Mouse (Mus musculus): ENCODE results near the gene Mybl2. TPM values are rescaled to one million over a fixed set of nuclear protein-coding genes. Genes with fewer than 3 reads are reported as not detected.
"Not testable (repeated sequence)": the region's sequence is repeated elsewhere in the genome, so short reads cannot be mapped to it uniquely, and the experiment has no call there.

The Mybl2 gene
- polyA plus RNA-seq, 1 experiment from 2014 or later: 47.5 TPM

DNA sequence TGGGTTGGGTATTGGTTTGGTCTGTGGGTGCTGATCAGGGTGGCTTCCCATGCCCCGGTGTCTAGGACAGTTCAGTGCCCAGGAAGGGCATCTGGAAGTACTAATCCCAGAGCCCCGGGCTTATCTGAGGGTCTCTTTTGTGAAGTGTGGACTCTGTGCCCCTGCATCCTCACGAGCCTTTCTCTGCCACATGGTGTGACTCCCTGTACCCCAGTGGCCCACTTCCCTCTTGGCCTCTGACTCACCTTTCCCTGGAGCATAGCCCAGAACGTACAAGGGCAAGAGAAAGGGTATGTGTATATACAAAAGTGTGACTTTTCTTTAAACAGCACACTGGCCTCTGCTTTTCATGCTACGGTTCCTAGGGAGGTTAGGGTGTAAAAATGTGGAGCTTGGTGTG is 1.2 kb downstream of the Mybl2 start:
- no peak for DNase-seq (ENCODE audit: low spot score)

DNA sequence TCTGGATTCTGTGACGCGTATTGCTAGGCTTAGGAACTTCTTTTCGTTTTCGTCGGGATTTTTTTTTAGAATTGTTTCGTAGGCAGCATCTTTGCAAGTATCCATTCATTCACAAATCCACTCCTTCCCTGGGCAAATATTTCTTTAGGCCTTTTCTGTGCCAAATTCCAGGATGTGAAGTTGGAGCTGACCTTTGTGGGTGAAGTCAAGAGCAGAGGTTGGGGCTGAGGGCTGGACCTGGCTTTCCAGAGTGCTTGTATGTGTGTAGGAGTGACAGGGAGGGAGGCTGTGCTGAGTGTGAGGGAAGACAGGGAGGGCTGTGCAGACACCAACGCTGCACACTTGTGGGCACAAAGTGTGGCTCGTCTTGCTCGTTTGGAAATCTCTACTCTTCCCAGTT is 2.1 kb downstream of the Mybl2 start:
- peaks cover 32% of the 10 kb centered on the region for H3K4me1 ChIP-seq
- 93% methylated on average over 9 of the region's 9 CpGs for WGBS
- H3K36me3 ChIP-seq: peaks cover 21% of the 10 kb centered on the region
- H3K27me3 ChIP-seq (ENCODE audit: low read depth, poor library complexity, severe bottlenecking): no peaks in the 10 kb centered on the region
- no peaks in the 10 kb centered on the region for H3K9me3 ChIP-seq (replicated peaks)
- H3K4me3 ChIP-seq: no peak overlapping the region
- H3K27ac ChIP-seq: no peak overlapping the region
- no peak for DNase-seq (ENCODE audit: low spot score)

More for the DNA sequence above, 1.2 kb downstream of the Mybl2 start:
- Histone ChIP-seq H3K4me1 (peaks cover 32% of the 10 kb centered on the region), H3K27ac (peak overlapping the region; percentile 90), H3K4me3 (peak overlapping the region; percentile 90), H3K27me3 (ENCODE audit: low read depth, poor library complexity, severe bottlenecking) (no peaks in the 10 kb centered on the region), H3K36me3 (peaks cover 12% of the 10 kb centered on the region), H3K9me3 (replicated peaks) (no peaks in the 10 kb centered on the region)
- WGBS: 46% methylated on average over 5 of the region's 5 CpGs

DNA sequence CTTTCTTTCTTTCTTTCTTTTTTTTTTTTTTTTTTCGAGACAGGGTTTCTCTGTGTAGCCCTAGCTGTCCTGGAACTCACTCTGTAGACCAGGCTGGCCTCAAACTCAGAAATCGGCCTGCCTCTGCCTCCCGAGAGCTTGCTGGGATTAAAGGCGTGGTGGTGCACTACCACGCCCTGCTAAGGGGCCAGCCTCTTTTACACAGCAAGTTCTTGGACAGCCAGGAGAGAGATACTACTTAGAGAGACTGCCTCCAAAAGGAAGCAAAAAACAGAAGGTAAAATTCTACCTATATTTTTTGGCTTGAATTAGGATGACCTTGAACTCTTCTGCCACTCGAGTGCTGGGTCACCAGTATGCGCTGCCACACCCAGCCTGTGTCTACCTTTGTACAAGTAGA is 4.5 kb downstream of the Mybl2 start:
- H3K27ac ChIP-seq: not testable (repeated sequence)

DNA sequence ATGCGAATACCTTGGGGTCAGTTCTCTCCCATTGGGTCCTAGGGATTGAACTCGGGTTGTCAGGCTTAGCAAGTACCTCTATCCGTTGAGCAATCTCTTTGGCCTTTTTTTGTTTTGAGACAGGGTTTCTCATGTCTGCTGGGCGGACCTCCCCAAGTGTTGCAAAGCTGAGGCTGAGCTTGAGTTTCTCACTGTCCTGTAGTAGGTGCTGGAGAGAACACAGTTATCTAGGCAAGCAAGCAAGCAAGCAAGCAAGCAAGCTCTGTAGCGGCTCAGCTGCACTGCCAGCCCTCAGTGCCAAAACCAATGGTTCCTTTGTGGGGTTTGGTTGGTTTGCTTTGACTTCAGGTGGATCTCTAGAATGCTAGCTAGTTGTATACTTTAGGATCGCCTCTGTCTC is 6.1 kb downstream of the Mybl2 start:
- Histone ChIP-seq H3K27ac (no peak overlapping the region), H3K27me3 (ENCODE audit: low read depth, poor library complexity, severe bottlenecking) (no peaks in the 10 kb centered on the region), H3K9me3 (replicated peaks) (no peaks in the 10 kb centered on the region), H3K36me3 (peaks cover 60% of the 10 kb centered on the region), H3K4me3 (no peak overlapping the region), H3K4me1 (peaks cover 8% of the 10 kb centered on the region)
- DNase-seq (ENCODE audit: low spot score): no peak
- 84% methylated on average over 6 of the region's 6 CpGs for WGBS

More for the DNA sequence above, 4.5 kb downstream of the Mybl2 start:
- H3K4me1 ChIP-seq: peaks cover 23% of the 10 kb centered on the region
- DNase-seq (ENCODE audit: low spot score); H3K4me3 ChIP-seq; H3K9me3 ChIP-seq (replicated peaks); H3K27me3 ChIP-seq (ENCODE audit: low read depth, poor library complexity, severe bottlenecking): not testable (repeated sequence)
- H3K36me3 ChIP-seq: peaks cover 44% of the 10 kb centered on the region
- 91% methylated on average over 7 of the region's 7 CpGs for WGBS

DNA sequence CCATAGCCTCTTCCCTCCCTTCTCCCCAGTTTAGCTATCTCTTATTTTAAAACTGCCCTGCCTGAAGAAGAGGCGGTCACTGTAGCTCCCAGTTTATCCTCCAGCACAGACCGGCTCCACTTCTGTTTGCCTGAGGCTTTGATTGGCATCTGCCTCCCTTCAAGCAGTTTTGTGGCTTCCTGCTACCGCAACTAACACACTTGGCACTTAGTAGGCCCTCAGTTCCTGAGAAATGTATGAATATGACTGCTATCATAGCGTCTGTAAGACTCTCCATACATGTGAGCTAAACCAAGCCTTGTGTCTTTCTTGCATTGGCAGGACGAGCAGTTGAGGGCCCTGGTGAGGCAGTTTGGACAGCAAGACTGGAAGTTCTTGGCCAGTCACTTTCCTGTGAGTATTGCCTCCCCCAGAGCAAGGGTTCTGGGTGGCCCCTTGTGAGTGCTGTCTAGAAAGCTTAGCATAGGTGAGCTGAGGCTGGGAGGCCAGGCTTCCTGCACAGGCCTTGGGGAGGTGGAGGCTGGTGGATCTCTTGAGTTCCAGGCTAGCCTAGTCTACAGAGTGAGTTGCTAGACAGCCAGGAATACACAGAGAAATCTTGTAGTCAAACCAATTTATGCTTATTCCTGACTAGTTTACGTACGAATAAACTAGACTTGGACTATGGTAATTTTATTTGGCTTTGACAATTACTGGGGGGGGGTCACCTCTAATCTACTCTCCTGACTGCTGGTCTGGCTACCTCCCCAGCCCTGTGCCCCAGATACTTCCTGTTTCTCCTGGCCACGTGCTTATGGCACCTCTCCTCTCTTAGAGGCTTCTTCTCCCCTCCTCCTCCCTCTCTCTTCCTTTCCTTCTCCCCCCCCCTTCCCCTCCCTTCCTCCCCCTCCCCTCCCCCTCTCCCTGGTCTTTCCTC is 7.0 kb downstream of the Mybl2 start:
- no peaks in the 10 kb centered on the region for H3K9me3 ChIP-seq (replicated peaks)
- no peak overlapping the region for H3K4me3 ChIP-seq
- DNase-seq (ENCODE audit: low spot score): no peak
- H3K36me3 ChIP-seq: peaks cover 69% of the 10 kb centered on the region
- H3K4me1 ChIP-seq: no peaks in the 10 kb centered on the region
- H3K27ac ChIP-seq: no peak overlapping the region
- no peaks in the 10 kb centered on the region for H3K27me3 ChIP-seq (ENCODE audit: low read depth, poor library complexity, severe bottlenecking)
- WGBS: 86% methylated on average over 8 of the region's 8 CpGs

DNA sequence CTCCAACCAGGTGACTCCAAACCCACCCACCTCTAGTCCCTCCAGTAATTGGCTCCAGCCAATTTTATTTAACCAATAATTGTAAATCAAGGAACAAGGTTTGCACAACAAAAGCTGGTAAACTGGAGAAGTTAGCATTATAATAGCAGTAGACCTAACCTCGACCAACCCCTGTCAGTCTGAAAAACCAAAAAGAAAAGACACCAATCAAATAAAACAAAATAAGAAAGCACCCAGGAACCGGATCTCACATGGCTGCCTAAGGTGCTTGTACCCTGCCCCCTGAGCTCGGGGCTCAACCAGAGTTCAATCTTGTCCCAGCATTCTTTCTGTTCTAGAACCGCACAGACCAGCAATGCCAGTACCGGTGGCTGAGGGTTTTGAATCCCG is 7.6 kb downstream of the Mybl2 start:
- no peaks in the 10 kb centered on the region for H3K9me3 ChIP-seq (replicated peaks)
- H3K4me1 ChIP-seq: no peaks in the 10 kb centered on the region
- no peak overlapping the region for H3K4me3 ChIP-seq
- no peaks in the 10 kb centered on the region for H3K27me3 ChIP-seq (ENCODE audit: low read depth, poor library complexity, severe bottlenecking)
- H3K27ac ChIP-seq: no peak overlapping the region
- H3K36me3 ChIP-seq: peaks cover 75% of the 10 kb centered on the region
- DNase-seq (ENCODE audit: low spot score): no peak
- 85% methylated on average over 6 of the region's 6 CpGs for WGBS

DNA sequence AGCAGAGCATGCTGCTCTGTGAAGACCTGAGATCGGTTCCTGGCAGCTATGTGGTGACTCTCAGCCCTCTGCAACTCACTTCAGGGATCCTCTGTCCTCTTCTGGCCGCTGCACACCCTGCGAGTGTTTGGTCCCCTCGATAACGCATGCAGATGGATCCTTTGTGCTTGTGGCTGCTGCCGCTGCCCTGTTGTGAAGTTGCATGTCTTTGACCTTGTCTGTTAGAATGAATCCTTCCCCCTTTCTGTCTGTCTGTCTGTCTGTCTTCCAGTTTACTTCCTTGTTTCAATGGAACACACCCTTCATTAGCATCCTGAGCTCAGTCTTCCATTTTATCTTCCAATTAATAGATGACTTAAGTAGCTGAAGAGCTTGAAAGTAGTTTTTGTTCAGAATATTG is 11.8 kb downstream of the Mybl2 start:
- Histone ChIP-seq H3K27ac (no peak overlapping the region), H3K4me1 (no peaks in the 10 kb centered on the region), H3K36me3 (peaks cover 98% of the 10 kb centered on the region), H3K9me3 (replicated peaks) (no peaks in the 10 kb centered on the region), H3K27me3 (ENCODE audit: low read depth, poor library complexity, severe bottlenecking) (no peaks in the 10 kb centered on the region), H3K4me3 (no peak overlapping the region)
- DNase-seq (ENCODE audit: low spot score): no peak
- WGBS: 97% methylated on average over 6 of the region's 6 CpGs

DNA sequence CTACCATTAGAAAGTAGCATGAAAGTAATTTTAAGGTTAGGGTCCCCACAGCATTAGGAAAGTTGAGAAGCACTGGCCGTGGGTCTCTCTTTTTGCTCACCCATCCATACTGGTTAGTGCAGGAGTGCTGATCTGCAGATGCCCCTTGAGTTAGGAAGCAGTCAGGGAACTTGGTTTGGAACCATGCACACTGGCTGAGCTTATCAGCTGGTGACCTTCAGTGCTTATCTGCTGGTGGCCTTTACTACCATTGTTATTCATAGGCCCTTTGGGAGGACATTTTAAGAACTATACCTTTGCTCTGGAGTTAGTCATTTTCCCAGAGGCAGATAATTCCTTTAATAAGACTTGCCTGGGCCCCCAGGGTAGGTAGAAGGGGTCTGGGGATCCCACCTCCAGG is 12.7 kb downstream of the Mybl2 start:
- Histone ChIP-seq H3K4me1 (no peaks in the 10 kb centered on the region), H3K27me3 (ENCODE audit: low read depth, poor library complexity, severe bottlenecking) (no peaks in the 10 kb centered on the region), H3K27ac (no peak overlapping the region), H3K9me3 (replicated peaks) (no peaks in the 10 kb centered on the region), H3K4me3 (no peak overlapping the region), H3K36me3 (peaks cover 98% of the 10 kb centered on the region)
- 87% methylated on average over 1 of the region's 1 CpGs for WGBS
- DNase-seq (ENCODE audit: low spot score): no peak

DNA sequence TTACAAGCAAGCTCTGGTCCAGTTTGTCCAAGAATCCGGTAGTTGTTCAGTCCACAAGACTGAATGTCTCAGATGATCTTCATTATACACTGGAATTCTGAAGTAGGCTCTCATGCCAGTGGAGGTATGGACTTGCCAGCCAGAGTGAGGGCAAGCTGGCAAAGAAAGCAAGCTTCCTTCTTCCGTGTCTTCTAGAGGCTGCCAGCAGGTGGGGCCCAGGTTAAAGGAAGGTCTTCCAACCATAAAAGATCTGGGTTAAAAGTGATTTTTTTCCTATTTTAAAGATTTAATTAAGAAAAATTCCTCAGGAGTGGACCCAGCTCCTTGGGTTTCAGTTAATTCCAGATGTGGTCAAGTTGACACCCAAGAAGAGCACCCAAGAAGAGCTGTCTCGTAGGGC is 15.7 kb downstream of the Mybl2 start:
- H3K27ac ChIP-seq: no peak overlapping the region
- no peak overlapping the region for H3K4me3 ChIP-seq
- H3K36me3 ChIP-seq: peaks cover 96% of the 10 kb centered on the region
- no peak for DNase-seq (ENCODE audit: low spot score)
- no peaks in the 10 kb centered on the region for H3K9me3 ChIP-seq (replicated peaks)
- no peaks in the 10 kb centered on the region for H3K27me3 ChIP-seq (ENCODE audit: low read depth, poor library complexity, severe bottlenecking)
- WGBS: 94% methylated on average over 3 of the region's 3 CpGs
- H3K4me1 ChIP-seq: no peaks in the 10 kb centered on the region

DNA sequence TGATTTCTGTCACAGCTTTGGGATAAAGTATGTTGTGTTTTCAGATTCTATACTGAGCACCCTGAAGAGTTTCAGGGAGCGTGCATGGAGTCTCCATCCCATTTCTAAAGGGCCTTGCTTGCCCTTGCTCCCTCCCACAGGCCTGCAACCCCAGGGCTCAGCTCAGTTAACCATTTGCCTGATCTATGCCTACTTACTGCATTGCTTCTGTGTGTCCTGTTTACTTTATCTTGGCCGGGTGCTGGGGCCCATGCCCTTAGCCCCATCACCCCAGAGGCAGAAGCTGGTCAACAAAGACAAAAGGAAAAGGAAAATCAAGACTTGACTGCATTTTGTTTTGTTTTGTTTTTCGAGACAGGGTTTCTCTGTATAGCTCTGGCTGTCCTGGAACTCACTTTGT is 17.1 kb downstream of the Mybl2 start:
- peaks cover 95% of the 10 kb centered on the region for H3K36me3 ChIP-seq
- 86% methylated on average over 3 of the region's 3 CpGs for WGBS

DNA sequence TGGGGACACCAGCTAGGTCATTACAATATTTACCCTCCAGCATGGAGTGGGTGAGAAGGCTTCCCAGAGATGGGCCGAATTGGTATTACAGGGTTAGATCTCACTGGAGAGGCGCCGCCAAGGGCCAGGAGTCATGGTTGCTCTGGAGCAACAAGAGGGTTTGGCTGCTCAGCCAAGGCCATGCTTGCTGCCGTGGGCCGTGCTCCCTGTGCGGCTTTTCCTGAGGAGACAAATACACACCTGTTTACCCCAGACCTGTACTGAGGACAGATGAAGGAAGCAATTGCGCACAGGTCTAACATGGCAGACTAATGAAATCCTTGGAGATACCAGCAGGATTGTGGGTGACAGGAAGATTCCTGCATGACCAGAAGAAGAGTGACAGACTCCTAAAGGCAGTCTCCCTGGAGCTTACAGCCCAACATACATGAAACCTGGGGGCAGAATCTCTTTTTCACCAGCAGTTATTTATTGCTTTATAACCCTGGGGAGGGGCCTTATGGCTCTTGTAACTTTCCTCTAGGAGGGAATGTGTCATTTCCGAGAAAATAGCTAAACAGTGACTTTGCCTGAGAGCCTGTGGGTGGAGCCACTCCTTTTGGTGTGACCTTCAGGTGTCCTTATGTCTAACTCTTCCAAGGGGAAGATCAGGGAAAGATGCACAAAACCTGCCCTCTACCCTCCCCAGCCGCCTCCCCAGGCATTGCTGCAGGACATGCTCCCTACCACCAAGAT is 18.7 kb downstream of the Mybl2 start:
- no peak for DNase-seq (ENCODE audit: low spot score)
- Histone ChIP-seq H3K27ac (no peak overlapping the region), H3K36me3 (peaks cover 95% of the 10 kb centered on the region), H3K4me1 (no peaks in the 10 kb centered on the region), H3K4me3 (no peak overlapping the region), H3K27me3 (ENCODE audit: low read depth, poor library complexity, severe bottlenecking) (no peaks in the 10 kb centered on the region), H3K9me3 (replicated peaks) (no peaks in the 10 kb centered on the region)
- WGBS: 88% methylated on average over 9 of the region's 9 CpGs

More for the DNA sequence above, 17.1 kb downstream of the Mybl2 start:
- Histone ChIP-seq H3K4me3 (no peak overlapping the region), H3K9me3 (replicated peaks) (no peaks in the 10 kb centered on the region), H3K4me1 (no peaks in the 10 kb centered on the region), H3K27me3 (ENCODE audit: low read depth, poor library complexity, severe bottlenecking) (no peaks in the 10 kb centered on the region), H3K27ac (no peak overlapping the region)
- no peak for DNase-seq (ENCODE audit: low spot score)

DNA sequence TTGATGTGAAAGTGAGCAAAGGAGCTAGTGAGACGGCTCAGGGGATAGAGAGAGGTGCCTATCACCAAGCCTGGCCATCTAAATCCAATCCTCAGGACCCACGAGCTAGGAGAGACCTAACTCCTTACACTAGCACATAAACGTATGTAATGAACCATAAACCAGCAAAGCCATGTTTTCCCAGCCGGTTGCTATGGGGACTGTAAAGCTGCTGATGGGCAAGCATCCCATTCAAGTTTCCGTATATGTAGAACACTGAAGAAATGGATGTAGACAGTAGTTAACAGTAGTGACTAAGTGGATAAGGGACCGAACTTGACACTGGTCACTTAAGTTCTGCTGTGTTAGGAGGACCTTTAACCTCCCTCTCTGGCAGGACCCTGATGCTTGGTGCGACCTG is 19.5 kb downstream of the Mybl2 start:
- H3K9me3 ChIP-seq (replicated peaks): no peaks in the 10 kb centered on the region
- no peak overlapping the region for H3K27ac ChIP-seq
- no peaks in the 10 kb centered on the region for H3K4me1 ChIP-seq
- H3K4me3 ChIP-seq: no peak overlapping the region
- no peaks in the 10 kb centered on the region for H3K27me3 ChIP-seq (ENCODE audit: low read depth, poor library complexity, severe bottlenecking)
- WGBS: 89% methylated on average over 7 of the region's 7 CpGs
- peaks cover 95% of the 10 kb centered on the region for H3K36me3 ChIP-seq
- no peak for DNase-seq (ENCODE audit: low spot score)

DNA sequence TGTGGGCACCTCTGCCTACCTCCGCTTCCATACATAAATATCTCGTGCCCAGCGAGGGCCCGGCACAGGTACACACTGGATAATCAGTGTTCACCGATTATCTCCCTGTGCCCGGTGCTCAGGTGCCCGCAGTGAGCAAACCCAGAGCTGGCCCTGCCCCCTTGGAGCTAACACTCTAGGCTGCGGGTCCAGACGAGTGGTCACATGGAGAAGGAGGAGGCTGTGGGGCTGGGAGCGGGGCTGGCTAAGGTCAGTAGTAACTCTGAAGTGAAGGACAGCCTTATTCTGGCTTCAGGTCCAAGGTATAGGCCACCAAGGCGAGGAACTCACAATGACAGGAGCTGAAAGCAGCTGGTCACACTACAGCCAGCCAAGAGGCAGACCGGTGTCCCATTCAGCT is 20.3 kb downstream of the Mybl2 start:
- 93% methylated on average over 12 of the region's 12 CpGs for WGBS
- H3K4me1 ChIP-seq: no peaks in the 10 kb centered on the region
- no peaks in the 10 kb centered on the region for H3K27me3 ChIP-seq (ENCODE audit: low read depth, poor library complexity, severe bottlenecking)
- no peak overlapping the region for H3K27ac ChIP-seq
- DNase-seq (ENCODE audit: low spot score): no peak
- H3K4me3 ChIP-seq: no peak overlapping the region
- no peaks in the 10 kb centered on the region for H3K9me3 ChIP-seq (replicated peaks)
- H3K36me3 ChIP-seq: peaks cover 97% of the 10 kb centered on the region

Measured in limb, embryonic 10.5 days (tissue).